Mouse (Mus musculus) lung, adult 2 months (tissue): ENCODE measurements at regions not wholly inside any gene's neighbourhood (a gene's known extent, or its start where the extent isn't known, plus 50 kb on each side); places are given as distances from the start of the nearest gene placed in this dataset.
"Not testable (repeated sequence)": the region's sequence is repeated elsewhere in the genome, so short reads cannot be mapped to it uniquely, and the experiment has no call there.

Experiments used
- DNase-seq: peaks from one replicate; pipeline ENCODE4 v3.0.0; 2022
- H3K4me1 ChIP-seq: fragments of 200-500 bp; 2 replicates; pipeline ENCODE4 v1.6.1; 2011; ENCODE audit warnings: low read length; ENCODE audit not compliant: control insufficient read depth, insufficient read depth
- H3K4me3 ChIP-seq: fragments of 200-500 bp; replicated peaks from 2 replicates; pipeline ENCODE3; 2011; ENCODE audit warnings: low read depth, mild to moderate bottlenecking, control low read depth, low read length; ENCODE audit errors: extremely low read depth
- CTCF ChIP-seq: fragments of 200-500 bp; IDR thresholded peaks from 2 replicates; pipeline ENCODE4 v1.5.1; 2011; ENCODE audit warnings: mild to moderate bottlenecking, low read length, control low read depth; ENCODE audit not compliant: insufficient read depth
- POLR2A ChIP-seq: fragments of 200-500 bp; IDR thresholded peaks from 2 replicates; pipeline ENCODE4 v1.6.1; 2011; ENCODE audit warnings: low read depth, mild to moderate bottlenecking, control low read depth, low read length, borderline replicate concordance; ENCODE audit errors: extremely low read depth
- WGBS: fragments of 180-500 bp; shearing (Covaris S2); methylation state at CpG from one replicate; pipeline ENCODE4 v1.1.7; 2018; 5-methylcytosine and 5-hydroxymethylcytosine counted together

DNA sequence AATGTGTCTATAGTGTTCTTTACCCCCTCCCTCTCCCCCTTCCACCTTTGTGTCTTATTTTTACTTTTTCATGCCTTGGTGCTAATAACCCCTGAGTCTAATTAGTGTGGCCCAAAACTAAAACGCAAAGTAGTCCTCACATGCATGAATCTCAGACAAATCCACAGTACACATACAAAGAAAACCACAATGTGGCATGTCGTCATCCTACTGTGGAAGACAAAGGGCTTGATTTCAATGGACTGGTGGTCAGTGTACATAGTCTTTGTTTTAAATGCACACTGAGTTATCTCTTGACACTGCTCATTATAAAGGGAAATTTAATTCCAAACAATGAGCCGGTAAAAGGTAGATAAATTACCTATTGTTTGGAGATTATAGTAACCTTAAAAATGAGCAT lies 188.1 kb downstream of the Basp1 start:
- H3K4me3 ChIP-seq = no peak overlapping the region
- H3K4me1 ChIP-seq = no peaks in the 10 kb centered on the region
- WGBS = 56% methylated on average over 3 of the region's 3 CpGs
- no peak for DNase-seq
- TF ChIP-seq POLR2A (no peak), CTCF (no peak)

GRCm38 (mm10) chr15:25221749-25222148 lies 191.8 kb downstream of the Basp1 start:
- WGBS = 82% methylated on average over 4 of the region's 4 CpGs
- TF ChIP-seq POLR2A = no peak
- DNase-seq = no peak
- Histone ChIP-seq H3K4me3 (no peak overlapping the region), H3K4me1 (no peaks in the 10 kb centered on the region)

DNA sequence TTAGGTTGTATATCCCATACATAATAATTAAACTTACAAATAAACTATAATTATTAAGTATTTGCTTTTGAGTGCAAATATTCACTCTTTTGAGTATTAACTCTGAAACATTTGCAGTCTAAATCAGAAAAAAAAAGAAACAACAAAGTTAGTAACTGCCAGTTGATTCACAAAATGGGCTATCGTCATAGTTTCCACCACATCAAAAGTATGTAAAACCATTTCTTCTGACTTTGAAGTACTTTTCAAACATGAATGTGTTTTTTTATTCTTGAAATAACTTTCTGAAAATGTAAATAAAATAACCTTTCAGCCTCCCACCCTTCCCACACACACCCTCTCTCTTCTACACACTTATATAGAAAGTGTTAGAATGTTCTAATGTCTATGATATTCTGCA lies 197.2 kb downstream of the Basp1 start:
- TF ChIP-seq CTCF (no peak), POLR2A (no peak)
- 55% methylated on average over 1 of the region's 1 CpGs for WGBS
- DNase-seq = no peak
- Histone ChIP-seq H3K4me1 (no peaks in the 10 kb centered on the region), H3K4me3 (no peak overlapping the region)

GRCm38 (mm10) chr15:25202097-25202496 lies 211.5 kb downstream of the Basp1 start:
- Histone ChIP-seq H3K4me1 (no peaks in the 10 kb centered on the region), H3K4me3 (no peak overlapping the region)
- no peak for TF ChIP-seq POLR2A
- TF ChIP-seq CTCF = no peak
- 67% methylated on average over 3 of the region's 3 CpGs for WGBS
- no peak for DNase-seq

- H3K4me3 ChIP-seq, H3K4me1 ChIP-seq, DNase-seq: not testable (repeated sequence)
- 93% methylated on average over 23 of the region's 23 CpGs for WGBS
Observed at GRCm38 (mm10) chr15:25200249-25200648, 213.3 kb downstream of the Basp1 start.

DNA sequence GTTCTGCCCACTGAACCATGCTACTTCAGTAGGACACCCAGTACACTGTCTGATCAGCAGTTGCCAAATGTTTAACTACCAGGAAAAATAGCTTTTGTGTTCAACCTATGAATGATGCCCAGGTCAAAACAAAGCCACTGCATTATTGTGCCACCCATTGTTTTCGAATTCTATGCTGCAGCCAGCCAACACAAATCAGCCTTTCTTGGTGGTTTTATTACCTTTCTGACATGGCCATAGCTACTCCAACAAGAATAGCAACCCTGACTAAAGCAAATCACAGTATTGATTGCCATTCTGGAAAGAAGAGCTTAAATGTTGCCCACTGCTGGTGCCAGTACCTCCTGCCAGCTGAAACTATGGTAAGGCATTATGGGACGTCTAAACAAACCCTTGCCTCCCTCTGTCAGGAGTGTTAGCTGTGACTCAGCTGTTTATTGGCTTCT lies 225.7 kb downstream of the Basp1 start:
- 58% methylated on average over 2 of the region's 2 CpGs for WGBS

GRCm38 (mm10) chr15:25172755-25173154 lies 240.8 kb downstream of the Basp1 start:
- Histone ChIP-seq H3K4me3 (no peak overlapping the region), H3K4me1 (no peaks in the 10 kb centered on the region)
- DNase-seq = no peak
- TF ChIP-seq CTCF = no peak
- TF ChIP-seq POLR2A = no peak
- 42% methylated on average over 6 of the region's 6 CpGs for WGBS

More for the DNA sequence above, 225.7 kb downstream of the Basp1 start:
- TF ChIP-seq CTCF = no peak
- no peaks in the 10 kb centered on the region for H3K4me1 ChIP-seq
- H3K4me3 ChIP-seq = no peak overlapping the region
- no peak for DNase-seq

GRCm38 (mm10) chr15:25146371-25146770 lies 267.2 kb downstream of the Basp1 start:
- H3K4me3 ChIP-seq = no peak overlapping the region
- 72% methylated on average over 1 of the region's 1 CpGs for WGBS
- TF ChIP-seq POLR2A (no peak), CTCF (no peak)
- H3K4me1 ChIP-seq = no peaks in the 10 kb centered on the region
- DNase-seq = no peak

GRCm38 (mm10) chr15:25144228-25144627 lies 269.3 kb downstream of the Basp1 start:
- no peak for TF ChIP-seq POLR2A
- no peak for TF ChIP-seq CTCF
- DNase-seq = no peak
- no peak overlapping the region for H3K4me3 ChIP-seq
- no peaks in the 10 kb centered on the region for H3K4me1 ChIP-seq
- 67% methylated on average over 1 of the region's 1 CpGs for WGBS

GRCm38 (mm10) chr15:25140389-25141181 lies 273.0 kb downstream of the Basp1 start:
- WGBS = 33% methylated on average over 9 of the region's 9 CpGs
- no peak for TF ChIP-seq CTCF
- no peak for TF ChIP-seq POLR2A
- no peak for DNase-seq
- H3K4me1 ChIP-seq = no peaks in the 10 kb centered on the region
- no peak overlapping the region for H3K4me3 ChIP-seq
